Mouse (Mus musculus) thymus, postnatal 25 days (tissue): Measurements from ENCODE around the gene Ccdc121.
"Not testable (repeated sequence)": the region's sequence is repeated elsewhere in the genome, so short reads cannot be mapped to it uniquely, and the experiment has no call there.

Experiments
- DNase-seq: peaks from one replicate; pipeline ENCODE4 v3.0.0; 2022

The Ccdc121 gene

DNA sequence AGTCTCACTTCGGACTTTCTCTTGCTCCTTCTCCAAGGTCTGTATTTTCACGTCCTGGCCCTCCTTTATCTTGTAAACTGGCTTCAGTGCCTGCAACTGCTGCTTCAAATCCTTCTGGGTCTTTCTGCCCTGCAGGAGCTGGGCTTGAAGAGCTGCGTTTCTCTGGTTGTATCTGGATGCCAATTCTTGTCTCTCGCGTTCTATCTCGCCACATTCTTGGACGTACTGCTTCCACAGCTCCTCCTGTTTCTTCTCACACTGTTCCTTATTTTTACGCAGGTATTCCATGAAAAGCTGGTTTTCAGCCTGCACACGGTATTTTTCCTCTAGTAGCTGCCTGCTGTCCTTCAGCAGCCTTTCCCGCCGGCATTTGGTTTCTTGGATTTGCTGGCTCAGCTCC lies 396 bp downstream of the Ccdc121 start:
- DNase-seq = not testable (repeated sequence)

DNA sequence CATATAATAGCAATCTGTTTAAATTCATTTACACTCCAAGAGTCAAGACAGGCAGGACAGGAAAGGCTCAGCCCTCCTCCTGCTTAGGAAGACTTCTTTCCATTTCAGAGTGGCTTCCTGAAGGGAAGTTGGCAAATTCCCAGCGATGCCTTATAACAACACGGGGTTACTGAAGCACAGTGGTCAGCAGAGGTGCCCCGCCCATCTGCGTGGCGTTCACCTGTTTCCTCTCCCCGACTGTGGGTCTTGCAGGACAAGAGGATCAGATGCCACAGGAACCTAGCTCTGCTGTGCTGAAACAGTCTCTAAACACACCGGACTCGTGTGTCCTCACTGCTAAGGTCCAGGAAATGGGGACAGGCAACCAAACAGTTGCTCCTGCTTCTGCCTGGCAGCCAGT lies 5.9 kb downstream of the Ccdc121 start:
- DNase-seq = no peak

DNA sequence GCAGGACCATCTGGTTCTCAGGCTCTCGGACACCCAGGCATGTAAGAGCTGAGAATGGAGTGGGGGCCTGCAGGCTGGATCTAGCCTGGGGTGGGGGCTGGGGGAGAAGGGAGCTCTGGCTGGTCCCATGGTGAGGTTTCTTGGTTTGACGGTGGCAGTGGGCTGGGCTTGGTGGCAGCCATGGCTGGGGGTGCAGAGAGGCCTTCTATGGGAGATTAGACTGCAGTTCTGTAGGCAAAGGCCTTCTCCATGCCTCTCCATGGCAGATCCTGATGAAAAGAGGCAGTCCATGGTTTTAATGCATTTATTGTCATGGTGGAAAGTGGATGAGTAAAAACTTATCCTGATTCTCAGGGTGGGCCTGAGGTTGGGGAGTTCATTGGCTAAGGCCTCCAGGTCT lies 7.8 kb downstream of the Ccdc121 start:
- no peak for DNase-seq

DNA sequence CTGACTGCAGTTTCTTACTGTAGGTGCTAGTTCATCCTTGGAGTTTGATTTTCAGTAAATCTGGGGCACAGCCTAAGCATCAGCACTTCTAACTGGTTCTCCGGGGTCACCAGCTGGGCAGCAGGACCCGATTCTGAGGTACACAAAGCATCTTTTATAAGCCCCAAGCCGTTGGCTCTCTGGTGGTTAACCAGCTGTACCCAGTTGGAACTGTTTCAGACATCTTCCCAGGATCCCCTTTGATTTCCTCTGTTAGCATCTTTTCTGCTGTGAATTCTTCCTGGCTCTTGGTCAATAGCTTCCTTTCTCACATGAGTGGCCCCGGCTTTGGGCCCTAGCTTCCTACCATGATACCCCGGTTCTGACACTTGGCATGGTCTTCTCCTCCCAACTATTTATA lies 26.6 kb downstream of the Ccdc121 start:
- no peak for DNase-seq

DNA sequence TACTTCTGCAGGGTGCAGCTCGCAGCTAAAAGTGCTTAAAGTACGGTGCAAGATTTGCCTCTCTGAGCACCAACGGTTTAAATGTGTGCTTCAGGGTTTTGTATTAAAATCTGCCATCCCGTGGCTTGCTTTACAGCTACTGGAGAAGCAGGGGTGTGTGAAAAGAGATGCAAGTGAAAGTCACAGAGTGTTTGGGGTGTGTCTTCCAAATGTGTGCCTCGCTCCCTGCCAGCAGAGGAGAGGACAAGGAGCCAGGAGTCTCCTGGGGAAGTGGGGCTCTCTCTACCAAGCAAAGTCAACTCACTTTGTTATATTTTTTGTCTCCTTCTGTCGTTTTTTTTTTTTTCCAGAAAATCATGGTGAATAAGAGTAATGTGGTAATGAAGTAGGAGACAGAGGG lies 34.7 kb downstream of the Ccdc121 start:
- DNase-seq = no peak

DNA sequence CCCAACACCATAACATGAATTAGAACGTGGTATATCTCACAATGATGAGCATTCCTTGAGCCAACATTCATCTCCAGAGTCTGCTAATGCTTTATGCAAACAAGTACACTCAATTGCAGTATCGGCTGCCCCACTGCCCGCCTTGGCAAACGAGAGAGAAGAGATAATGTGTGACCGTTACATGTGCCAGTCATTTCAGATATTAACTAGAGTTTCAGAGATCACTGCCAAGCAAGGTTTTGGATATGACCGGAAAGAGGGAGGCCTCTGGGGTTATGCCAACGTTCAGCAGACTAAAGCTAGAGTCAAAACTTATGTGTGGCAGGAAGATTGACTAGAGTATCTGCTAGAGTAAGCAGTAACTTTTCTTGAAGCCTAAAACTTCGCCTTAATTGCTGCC lies 35.1 kb downstream of the Ccdc121 start:
- DNase-seq = no peak

DNA sequence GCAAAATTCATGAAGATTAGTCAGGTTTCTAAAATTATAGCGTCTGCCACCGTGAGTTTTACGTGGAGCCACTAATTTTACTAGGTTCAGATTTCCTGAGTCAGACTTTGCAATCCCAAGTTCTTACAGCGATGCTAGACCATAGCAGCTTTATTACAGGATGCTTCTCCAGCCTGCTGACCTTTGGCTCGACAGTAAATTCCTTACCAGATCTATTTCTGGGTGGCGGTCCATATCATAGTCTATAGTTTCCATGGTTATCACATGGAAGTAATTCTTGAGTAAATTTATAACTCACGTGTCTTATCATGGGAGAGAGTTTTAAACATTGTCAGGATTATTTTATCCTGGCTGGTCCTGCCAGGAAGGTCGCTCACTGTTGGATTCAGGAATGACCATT lies 41.8 kb downstream of the Ccdc121 start:
- no peak for DNase-seq

DNA sequence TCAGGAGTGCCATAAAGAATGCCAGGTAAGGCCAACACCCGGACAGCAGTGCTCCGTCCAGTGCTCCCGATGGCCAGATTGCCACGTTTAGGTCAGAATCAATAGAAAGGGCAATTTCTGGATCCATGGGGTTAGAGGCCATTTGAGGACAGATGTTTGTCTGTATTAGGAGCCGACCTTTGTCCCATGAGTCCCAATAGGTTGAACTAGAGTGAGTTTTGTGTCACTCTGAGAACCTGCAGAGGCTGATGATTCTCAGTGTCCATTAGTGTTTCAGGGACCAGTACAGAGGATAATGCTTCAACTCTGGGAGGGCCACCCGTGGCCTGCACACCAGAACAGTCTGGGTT lies 44.0 kb downstream of the Ccdc121 start:
- no peak for DNase-seq

DNA sequence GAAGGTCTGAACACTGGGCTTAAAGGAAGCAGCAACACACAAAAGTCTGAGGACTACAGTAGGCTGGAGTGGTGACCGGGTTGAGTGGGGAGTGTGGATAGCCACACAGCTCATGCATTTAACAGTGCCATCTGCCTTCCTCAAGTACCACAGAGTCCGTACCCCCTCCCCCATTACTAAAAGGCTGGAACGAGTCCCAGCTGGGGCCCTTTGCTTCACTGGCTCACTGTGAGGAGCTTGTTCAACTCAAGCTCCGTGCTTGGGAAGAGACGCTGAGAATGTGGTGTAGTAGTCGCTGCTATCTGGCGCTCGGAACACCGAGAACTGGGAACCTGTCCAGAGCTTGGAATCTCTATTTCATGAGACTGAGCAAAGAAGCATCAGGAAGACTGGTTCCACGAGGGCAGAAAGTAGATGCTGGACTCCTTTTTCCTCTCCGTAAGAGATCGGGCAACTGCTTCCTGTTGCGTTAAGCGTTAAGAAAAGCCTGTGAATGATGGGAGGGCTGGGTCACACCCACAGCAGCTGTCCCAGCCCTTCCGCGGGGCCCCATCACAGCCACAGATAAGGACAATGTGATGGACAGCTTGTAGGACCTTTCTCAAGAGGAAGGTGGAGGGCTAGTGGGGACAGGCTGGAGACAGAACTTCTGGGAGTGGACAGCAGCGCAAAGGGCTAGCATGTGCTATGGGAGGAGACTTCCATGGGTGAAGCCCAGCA lies 44.5 kb downstream of the Ccdc121 start:
- DNase-seq = no peak

DNA sequence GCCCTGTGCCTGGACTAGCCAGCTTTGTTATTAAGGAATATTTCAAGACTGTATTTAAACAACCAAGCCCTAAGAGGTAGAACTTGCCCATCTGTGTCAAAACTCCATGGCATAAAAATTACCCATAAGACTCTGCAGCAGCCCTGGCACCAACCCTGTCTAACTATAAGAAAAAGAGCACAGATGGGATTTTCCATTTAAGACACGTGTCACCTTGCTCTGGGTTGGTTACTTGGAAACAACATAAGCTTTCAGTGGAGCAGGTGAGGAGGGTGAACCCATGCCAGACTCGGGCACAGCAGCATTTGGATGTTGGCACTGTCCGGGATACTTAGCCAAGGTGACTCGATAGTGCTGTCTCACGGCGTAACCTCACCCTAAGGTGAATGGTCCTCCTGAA lies 45.2 kb downstream of the Ccdc121 start:
- DNase-seq = no peak

DNA sequence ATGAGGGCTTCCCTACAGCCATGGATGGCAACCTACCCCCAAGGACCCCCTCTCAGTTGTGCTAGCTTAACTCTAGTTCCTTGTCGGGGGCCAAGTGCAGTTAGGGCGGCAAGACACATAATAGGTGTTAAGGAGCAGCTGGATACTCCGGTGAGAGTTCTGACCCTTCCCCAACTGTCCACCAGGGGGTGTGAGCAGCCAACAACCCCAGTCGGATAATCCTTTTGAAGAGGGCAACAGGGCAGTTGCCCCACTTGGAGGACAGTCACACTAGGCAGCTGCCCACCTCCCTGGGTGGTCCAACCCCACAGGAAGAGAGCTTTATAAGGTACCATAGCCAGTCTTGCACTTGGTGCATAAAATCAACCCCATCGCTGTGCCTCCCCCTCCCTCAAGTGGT lies 46.2 kb downstream of the Ccdc121 start:
- peak; percentile 18 for DNase-seq

DNA sequence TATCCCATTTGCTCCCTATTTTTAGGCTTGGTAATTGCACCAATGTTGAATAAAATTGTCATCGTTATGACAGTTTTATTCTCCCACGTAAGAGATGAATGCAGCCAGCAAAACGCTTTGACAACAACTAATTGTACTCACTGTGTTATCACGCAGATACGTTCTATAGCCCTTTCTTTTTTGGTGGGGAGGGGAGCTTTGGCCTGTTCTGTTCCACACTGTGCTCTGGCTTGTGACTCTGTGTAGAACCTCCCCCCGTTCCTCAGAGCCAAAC lies 48.4 kb downstream of the Ccdc121 start:
- no peak for DNase-seq

DNA sequence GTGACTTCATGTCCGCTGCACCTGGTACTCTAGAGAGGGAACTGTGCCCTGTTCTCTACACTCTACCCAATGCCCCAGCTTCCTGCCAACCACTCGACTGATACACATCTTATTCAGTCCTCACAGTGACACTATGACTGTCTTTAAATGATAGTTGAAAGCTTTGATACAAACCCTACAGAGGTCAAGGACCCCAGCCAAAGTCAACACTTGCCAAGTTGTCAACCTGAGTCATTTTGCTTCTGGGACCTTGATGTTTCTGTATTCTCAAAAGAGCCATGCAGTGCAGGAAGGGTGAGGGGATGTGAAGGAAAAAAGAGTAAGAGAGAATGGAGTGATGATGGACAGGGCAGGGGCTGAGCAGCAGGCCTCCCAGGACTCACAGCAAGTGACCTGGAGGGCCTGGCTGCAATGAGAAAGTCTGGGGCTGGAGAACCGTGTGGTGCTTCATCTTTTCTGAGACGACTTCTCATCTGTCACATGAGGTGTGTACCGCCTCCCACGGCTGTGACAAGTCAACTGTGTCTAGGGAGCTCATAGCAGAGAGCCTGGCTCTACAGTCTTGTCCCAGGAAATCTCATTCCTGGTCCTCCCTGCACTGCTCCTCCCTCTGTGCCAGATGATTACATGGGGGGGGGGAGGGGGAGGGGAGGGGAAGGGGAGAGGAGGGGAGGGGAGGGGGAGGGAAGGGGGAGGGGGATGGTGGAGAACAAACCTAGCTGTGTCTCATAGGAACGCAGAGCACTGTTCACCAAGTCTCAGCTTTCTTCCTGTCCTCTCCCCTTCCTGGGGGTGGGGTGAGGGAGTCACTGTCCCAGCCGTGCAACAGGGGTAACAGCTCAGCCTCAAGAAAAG lies 49.0 kb downstream of the Ccdc121 start:
- no peak for DNase-seq

DNA sequence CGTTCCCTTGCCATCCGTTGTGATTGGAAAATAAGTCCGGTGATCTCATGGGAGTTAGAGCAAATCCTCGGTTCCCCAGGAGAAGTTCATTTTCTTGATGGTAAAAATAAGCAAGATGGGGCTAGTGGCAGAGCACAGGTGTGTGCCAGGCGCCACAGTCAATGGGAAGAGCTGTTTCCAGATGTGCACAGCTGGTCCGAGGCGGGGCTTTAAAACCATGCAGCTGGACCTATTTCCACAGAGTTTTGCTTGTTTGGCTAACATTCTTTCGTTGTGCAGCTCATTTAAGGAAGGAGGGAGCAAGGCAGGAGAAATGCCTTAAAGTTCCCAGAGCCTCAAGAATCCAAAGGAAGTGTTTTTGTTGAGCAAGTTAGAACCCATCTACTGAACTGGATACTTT lies 49.8 kb downstream of the Ccdc121 start:
- no peak for DNase-seq

DNA sequence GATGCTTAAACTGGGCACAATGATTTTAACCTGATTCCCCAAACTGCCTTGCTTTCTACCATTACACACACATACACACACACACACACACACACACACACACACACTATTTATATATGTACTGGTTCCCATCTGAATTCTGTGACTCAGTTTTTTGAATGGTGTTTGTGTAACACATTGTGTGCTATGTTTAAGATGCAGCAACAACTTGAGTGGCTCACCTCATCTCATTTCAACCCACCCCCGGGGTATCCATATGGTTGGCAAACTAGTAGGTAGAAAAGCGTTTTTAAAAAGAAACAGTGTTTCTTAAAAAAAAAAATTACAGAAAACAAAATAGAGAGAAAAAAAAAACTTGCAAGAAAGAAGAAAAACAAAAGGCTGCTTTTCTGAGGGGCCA lies 51.0 kb downstream of the Ccdc121 start:
- no peak for DNase-seq
